Mouse (Mus musculus): Measurements from ENCODE around the gene Mgat4c. TPM values are rescaled to one million over a fixed set of nuclear protein-coding genes. Genes with fewer than 3 reads are reported as not detected.
A peak's percentile ranks its signal among the peaks of the same experiment; 100 is the strongest.
"Not testable (repeated sequence)": the region's sequence is repeated elsewhere in the genome, so short reads cannot be mapped to it uniquely, and the experiment has no call there.

Mgat4c gene
- polyA plus RNA-seq, 1 experiment from 2014 or later = 14.8 TPM

DNA sequence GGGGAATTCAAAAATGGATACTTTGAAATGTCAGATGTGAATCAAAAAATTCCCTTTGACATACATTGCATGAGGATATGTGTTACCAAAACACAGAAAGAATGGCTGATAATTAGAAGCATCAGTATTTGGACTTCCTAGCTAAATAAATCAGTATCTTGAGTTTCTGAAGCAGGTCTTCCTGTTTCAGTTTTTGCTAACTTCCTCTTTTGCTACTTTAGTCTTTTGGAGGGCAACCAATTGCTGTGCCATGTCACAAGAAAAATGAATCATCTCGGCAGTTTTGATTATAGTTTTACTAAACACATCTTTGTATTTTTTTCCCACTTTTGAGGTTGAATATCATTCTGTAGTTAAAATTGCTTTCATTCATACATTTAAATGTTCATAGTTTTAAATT lies 707.9 kb downstream of the Mgat4c start:
- H3K27ac ChIP-seq = no peak overlapping the region
- 86% methylated on average over 1 of the region's 1 CpGs for WGBS
- H3K27me3 ChIP-seq (replicated peaks) = no peaks in the 10 kb centered on the region
- ATAC-seq = no peak
- no peaks in the 10 kb centered on the region for H3K4me1 ChIP-seq (replicated peaks)
- H3K4me3 ChIP-seq (replicated peaks) = no peak overlapping the region
- no peaks in the 10 kb centered on the region for H3K36me3 ChIP-seq
- no peak overlapping the region for H3K4me2 ChIP-seq (replicated peaks)
- no peak overlapping the region for H3K9ac ChIP-seq
- no peaks in the 10 kb centered on the region for H3K9me3 ChIP-seq

DNA sequence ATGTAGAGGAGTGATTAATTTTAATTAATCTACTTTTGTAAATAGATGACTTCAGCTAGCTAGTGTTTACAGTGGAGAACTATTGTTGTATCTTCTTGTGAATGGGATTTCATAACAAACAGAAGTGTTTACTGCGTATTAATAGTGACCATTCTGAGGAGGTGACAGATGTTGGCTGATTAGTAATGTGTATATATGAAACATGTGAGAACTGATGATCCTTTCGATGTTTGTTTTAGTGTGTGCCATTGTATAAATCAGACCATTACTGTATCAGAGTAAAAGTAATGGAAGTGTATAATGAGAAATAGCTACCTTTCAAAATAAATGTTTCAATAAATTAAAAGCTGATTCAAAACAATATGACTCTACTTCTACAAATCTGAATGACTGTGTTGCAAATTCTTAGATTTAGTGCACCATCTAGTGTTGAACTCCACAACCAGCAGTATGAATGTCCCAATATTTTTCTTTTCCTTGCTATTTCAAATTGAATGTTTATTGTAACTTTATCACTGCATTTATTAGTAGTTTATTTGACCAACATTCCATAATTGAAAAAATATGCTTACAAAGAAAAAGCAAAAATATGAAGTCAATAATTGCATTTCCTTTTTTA lies 736.5 kb downstream of the Mgat4c start:
- no peaks in the 10 kb centered on the region for H3K4me1 ChIP-seq (replicated peaks)

DNA sequence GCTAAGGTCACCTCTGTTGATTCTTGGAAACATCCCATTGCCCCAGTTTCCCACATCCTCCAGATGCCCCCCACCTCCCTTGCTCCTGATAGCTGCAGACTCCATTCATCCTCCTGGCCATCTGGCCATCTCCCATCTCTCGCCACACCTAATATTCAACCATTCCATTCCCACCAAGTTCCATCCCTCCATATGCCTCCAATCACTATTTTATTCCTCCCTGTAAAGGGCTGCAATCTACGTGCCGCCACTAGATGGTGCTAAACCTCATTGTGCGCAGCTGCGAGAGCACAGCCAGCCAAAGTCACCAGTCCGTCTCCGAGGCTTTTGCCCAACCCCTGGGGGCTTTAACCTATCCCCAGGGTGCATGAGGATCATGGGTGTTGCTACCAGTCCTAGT lies 753.8 kb downstream of the Mgat4c start:
- not testable (repeated sequence) for H3K4me1 ChIP-seq (replicated peaks); H3K9me3 ChIP-seq; H3K27me3 ChIP-seq (replicated peaks); H3K36me3 ChIP-seq; H3K27ac ChIP-seq; H3K4me3 ChIP-seq (replicated peaks); H3K9ac ChIP-seq; H3K4me2 ChIP-seq (replicated peaks)
- 1% methylated on average over 7 of the region's 7 CpGs for WGBS
- peak; percentile 69 for ATAC-seq

More for the DNA sequence above, 736.5 kb downstream of the Mgat4c start:
- Histone ChIP-seq H3K9me3 (no peaks in the 10 kb centered on the region), H3K27me3 (replicated peaks) (no peaks in the 10 kb centered on the region), H3K4me3 (replicated peaks) (no peak overlapping the region), H3K36me3 (no peaks in the 10 kb centered on the region), H3K9ac (no peak overlapping the region), H3K27ac (no peak overlapping the region), H3K4me2 (replicated peaks) (no peak overlapping the region)
- 65% methylated on average over 2 of the region's 2 CpGs for WGBS
- ATAC-seq = no peak

DNA sequence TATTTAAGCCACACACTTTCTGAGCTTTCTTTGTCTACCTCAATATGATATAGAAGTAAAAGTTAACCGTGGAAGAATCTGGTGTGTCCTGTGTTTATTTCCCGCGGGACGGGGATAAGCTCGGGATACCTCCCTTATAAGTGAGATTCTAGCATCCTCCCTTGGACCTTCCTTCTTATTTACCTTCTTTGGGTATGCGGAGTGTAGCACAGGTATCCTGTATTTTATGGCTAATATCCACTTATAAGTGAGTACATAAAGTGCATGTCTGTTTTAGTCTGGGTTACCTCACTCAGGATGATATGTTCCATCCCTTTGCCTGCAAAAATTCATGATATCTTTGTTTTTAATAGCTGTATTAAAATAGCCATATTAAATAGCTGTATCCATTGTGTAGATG lies 754.2 kb downstream of the Mgat4c start:
- 40% methylated on average over 6 of the region's 6 CpGs for WGBS

More for the DNA sequence above, 754.2 kb downstream of the Mgat4c start:
- H3K9me3 ChIP-seq; ATAC-seq; H3K27me3 ChIP-seq (replicated peaks); H3K36me3 ChIP-seq; H3K4me1 ChIP-seq (replicated peaks); H3K4me3 ChIP-seq (replicated peaks); H3K27ac ChIP-seq; H3K9ac ChIP-seq: not testable (repeated sequence)
- peak overlapping the region; percentile 37; the same call in 1 of the 2 replicates for H3K4me2 ChIP-seq (replicated peaks)
